Mouse (Mus musculus) cortical plate, adult 2 months (tissue): ENCODE measurements around the gene Als2cl. TPM values are rescaled to one million over a fixed set of nuclear protein-coding genes. Genes with fewer than 3 reads are reported as not detected.
A peak's percentile ranks its signal among the peaks of the same experiment; 100 is the strongest.

Experiments
- H3K27ac ChIP-seq: fragments of 200-500 bp; 2 replicates; pipeline ENCODE4 v1.5.1; 2012; ENCODE audit warnings: low read length, control low read depth, inconsistent platforms; ENCODE audit not compliant: insufficient read depth
- H3K4me1 ChIP-seq: fragments of 200-500 bp; 2 replicates; pipeline ENCODE4 v1.6.1; 2011; ENCODE audit warnings: low read length; ENCODE audit not compliant: control insufficient read depth, insufficient read depth
- H3K4me3 ChIP-seq: fragments of 200-500 bp; 2 replicates; pipeline ENCODE4 v1.5.1; 2011; ENCODE audit warnings: mild to moderate bottlenecking, low read length, control low read depth; ENCODE audit not compliant: insufficient read depth
- CTCF ChIP-seq: fragments of 200-500 bp; IDR thresholded peaks from 2 replicates; pipeline ENCODE4 v1.5.1; 2011; ENCODE audit warnings: mild to moderate bottlenecking, control low read depth, low read length; ENCODE audit not compliant: insufficient read depth; ENCODE audit errors: extremely low read depth
- POLR2A ChIP-seq: fragments of 200-500 bp; IDR thresholded peaks from 2 replicates; pipeline ENCODE4 v1.6.1; 2011; ENCODE audit warnings: mild to moderate bottlenecking, low read length, control low read depth; ENCODE audit not compliant: insufficient read depth; ENCODE audit errors: extremely low read depth
- polyA plus RNA-seq: library from polyadenylated mRNA; depleted of rRNA; stranded (reverse); fragments of >200 nt; gene quantifications from 2 replicates; pipeline ENCODE4 v1.2.3, GENCODE M21; 2012

The Als2cl gene
- polyA plus RNA-seq, 1 experiment: 8.4 TPM

DNA sequence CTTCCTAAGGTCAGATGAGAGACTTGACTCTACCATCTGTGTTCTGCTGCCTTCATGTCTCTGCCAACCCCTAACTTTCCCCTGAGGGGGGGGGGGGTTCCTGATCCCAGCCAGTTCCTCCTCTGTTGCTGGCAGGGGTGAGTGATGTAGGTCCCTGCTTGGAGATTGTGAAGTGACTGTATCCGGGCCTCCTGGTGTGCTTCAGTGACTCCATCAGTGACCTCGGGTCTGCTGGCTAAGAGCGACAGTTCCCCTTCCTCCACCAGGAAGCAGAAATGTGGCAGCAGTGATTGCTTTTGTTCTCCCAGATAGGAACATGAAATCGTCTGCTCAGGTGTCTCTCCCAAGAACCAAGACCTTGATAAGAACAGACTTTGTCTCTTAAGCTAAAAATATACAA is 22.8 kb upstream of the Als2cl start:
- Histone ChIP-seq H3K27ac (no peak overlapping the region), H3K4me3 (no peak overlapping the region), H3K4me1 (no peaks in the 10 kb centered on the region)
- TF ChIP-seq POLR2A (no peak), CTCF (no peak)

DNA sequence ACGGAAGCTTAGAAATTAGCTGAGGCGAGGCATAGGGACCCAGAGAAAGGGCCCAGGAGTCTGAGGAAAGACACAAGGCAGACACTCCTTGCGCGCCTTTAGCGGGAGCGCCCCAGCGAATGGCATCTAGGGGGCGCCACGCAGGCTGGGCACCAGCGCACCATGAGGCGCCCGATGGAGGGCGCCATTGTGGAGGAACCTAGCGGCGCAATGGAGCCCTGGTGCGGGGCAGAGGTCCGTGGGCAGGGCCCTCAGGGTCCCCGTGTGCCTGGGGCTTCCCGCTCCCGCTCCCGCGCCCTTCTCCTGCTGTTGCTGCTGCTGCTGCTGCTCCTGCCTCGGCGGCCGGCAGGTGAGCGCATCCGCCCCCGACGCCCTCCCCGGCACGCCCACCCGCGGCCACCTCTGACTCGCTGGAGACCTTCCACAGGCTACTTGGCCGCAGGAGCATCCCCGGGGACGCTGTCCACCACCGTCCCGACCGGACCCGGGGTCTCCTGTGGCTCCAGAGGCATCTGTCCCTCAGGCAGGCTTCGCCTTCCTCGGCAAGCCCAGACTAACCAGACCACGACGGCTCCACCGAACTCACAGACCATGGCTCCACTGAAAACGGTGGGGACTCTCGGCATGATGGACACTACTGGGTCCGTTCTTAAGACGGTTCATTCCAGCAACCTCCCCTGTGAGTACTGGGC is 21.7 kb upstream of the Als2cl start, which contains the start of gene Prss50:
Gene Prss50, plus strand, starts transcription at position 187 of the 692 bp plus-strand sequence.
- peak; percentile 12; the same call in 1 of the 2 replicates for TF ChIP-seq CTCF
- no peak for TF ChIP-seq POLR2A
- Histone ChIP-seq H3K4me3 (no peak within 1 kb of the TSS), H3K4me1 (no peaks in the 10 kb centered on the region), H3K27ac (no peak within 1 kb of the TSS)

DNA sequence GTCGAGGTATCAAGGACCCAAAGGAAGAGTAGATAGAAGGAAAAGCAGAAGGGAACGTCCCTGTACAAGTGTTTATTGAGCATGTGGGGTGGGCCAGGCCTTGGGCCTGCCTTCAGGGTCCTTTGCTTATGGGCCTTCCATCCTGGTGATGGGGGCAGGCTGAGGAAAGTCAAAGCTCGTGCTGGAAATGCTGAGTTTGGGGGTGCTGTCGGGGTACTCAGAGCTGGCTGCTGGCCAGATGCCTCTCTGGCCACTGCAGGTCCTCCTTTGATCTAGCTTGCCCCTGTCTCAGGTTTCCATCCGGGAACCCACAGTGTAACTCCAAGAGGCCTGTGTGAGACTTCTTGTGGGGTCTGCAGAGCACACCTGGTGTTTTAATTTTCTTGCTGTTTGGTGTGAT is 21.1 kb upstream of the Als2cl start:
- TF ChIP-seq CTCF (no peak), POLR2A (no peak)
- Histone ChIP-seq H3K4me1 (no peaks in the 10 kb centered on the region), H3K27ac (no peak overlapping the region)

DNA sequence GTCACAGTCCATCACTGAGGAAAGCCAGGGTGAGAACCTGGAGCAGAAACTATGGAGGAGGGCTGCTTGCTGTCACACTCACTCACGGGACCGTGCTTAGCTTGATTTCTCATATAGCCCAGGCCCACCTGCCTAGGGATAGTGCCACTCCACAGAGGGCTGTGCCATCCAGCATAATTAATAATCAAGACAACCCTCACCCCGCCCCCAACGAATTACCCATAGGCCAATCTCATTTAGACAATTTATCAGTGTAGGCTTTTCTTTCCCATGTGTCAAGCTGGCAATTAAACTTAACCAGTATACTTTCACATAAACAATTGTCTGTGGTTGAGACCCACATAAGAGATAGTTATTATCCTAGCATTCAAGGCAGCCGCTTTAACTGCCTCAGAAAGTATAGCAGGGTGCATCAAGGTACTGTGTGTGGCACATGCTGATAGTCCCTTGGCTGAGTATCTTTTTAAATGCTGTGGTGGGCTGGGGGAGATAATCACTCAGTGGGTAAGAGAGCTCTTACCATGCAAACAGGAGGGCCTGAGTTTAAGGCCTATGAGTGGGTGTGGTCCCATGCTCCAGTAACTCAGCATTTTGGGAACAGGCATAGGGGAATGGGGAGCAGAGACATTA is 20.6 kb upstream of the Als2cl start:
- Histone ChIP-seq H3K4me3 (no peak overlapping the region), H3K27ac (no peak overlapping the region), H3K4me1 (no peaks in the 10 kb centered on the region)
- TF ChIP-seq POLR2A: no peak
- no peak for TF ChIP-seq CTCF

More for the DNA sequence above, 21.1 kb upstream of the Als2cl start:
- H3K4me3 ChIP-seq: no peak overlapping the region

DNA sequence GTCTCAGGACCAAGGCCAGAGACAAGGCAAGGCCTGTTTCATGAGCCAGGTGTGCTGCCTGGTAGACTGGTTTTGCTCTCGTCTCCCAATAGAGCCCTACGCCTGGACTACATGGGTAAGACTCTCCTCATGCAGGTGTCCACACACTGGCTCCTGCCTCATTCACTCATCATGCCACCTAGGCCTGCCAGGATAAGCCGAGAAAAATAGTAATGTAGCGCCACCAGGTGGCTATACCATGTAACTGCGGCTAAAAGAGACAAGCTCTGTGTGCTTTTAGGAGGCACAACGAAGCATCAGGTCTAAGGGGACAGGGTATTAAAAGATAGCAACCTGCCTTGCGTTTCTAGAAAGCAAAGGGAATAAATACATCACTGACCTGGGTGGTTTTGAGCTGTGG is 8.6 kb upstream of the Als2cl start:
- Histone ChIP-seq H3K4me1 (no peaks in the 10 kb centered on the region), H3K4me3 (no peak overlapping the region)
- TF ChIP-seq CTCF: peak; percentile 89
- no peak for TF ChIP-seq POLR2A

DNA sequence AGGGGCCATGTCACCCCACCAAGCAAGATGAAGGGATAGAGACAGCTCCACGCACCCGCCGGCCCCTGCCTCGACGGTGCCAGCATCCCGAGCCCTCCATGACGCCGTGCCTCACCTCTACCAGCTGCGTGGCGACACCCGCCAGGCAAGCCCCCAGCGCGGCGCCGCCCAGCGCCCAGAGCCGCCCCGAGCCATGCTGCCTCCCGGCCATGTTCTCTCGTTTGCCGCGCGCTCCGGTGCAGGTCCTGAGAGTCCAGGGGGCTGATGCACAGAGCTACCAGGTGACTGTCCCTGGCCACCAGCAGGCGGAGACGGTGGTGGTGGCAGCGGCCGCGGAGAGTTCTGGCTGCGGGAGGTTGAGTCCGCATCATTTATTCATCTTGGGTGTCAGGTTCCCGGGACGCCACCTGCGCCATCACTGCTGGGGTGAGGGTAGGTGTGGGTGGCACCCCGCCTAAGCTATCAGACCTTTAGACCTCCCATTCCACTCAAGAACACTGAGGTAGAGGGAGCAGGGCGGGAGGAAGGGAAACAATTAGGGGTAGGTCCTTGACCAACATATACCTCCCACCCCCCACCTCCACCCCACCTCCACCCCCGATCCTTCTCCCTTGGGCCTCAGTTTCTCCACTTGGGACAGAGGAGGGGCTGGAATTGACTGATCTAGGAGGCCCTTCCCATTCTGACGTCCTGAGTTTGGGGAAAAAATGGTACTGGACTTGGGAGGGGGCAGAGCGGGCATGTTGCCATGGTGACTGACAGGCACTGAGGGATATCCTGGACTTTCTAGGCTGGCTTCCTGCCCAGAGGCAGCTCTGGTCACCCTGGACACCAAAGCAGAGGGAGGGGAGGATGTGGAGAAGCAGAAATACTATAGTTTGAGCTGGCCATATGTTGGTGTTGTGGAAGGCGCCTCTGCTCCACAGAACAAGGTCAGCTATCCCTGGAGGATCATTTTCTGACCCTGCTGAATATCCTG is 5.7 kb upstream of the Als2cl start:
- Histone ChIP-seq H3K27ac (no peak overlapping the region), H3K4me1 (peaks cover 2% of the 10 kb centered on the region; the same call in 1 of the 2 replicates), H3K4me3 (peak overlapping the region; percentile 8)
- no peak for TF ChIP-seq CTCF
- TF ChIP-seq POLR2A: no peak

More for the DNA sequence above, 8.6 kb upstream of the Als2cl start:
- no peak overlapping the region for H3K27ac ChIP-seq

DNA sequence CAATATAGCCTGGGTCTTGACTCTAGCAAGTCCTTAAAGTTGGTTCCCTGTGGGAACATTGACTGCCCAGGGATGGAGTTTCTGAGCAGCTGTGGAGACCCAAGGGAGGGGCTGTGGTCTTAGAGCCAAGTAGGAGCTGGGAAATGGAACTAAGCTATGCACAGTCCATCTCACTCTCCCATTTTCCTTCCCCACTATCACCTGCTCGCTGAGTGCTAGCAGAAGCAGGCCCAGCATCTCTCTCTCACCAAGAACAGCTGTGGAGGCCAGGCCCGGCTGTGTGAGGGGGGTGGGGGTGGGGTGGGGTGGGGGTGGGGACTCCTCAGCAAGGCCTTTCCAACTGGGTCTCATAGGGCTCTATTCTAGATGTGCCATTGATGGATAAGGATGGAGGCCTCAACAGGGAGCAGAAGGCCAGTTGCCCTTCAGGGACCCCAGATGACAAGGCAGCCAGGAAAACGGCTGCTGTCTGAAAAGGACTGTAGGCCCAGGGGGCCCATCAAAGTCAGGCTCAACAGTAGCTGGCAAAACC is 4.9 kb upstream of the Als2cl start:
- no peak overlapping the region for H3K27ac ChIP-seq
- no peak overlapping the region for H3K4me3 ChIP-seq
- H3K4me1 ChIP-seq: peaks cover 2% of the 10 kb centered on the region; the same call in 1 of the 2 replicates
- TF ChIP-seq POLR2A: no peak

DNA sequence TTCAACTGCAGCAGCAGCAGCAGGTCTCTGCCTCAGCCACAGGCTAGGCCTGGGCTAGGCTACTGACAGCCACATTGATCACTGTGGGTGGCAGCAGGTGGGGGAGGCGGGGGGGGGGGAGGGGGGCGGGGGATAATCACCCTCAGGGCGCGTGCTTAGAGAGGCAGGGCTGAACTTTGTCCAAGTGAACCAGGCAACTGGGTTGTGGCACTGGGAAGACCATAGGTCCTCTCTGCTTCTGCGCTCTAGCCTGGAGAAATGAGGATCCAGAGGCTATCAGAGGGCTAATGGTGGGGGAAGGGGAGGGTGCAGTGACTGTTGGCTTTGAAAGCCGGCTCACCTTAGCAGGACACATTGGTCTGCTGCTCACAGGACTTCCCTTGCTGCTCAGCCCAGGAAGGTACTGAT is 4.4 kb upstream of the Als2cl start:
- no peak overlapping the region for H3K27ac ChIP-seq
- TF ChIP-seq CTCF (no peak), POLR2A (no peak)
- H3K4me3 ChIP-seq: no peak overlapping the region
- peaks cover 2% of the 10 kb centered on the region; the same call in 1 of the 2 replicates for H3K4me1 ChIP-seq

DNA sequence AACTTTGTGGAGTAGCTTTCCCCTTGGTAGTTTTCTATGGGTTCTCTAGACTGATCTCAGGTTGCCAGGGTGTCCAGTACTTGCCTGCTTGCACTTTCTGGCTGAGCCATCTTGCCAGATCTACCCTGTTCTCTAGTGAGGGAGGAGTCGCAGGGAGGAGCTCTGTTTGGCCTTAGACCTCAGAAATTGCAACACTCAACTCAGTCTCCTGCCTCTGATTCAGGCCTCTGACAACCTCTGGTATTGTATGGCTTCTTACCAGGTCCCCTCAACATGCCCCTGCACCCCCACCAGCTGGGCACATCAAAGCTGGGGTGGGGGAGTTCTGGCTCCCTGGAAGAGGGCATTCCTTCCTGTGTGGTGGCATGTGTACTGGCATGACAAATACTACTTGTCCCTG is 2.3 kb upstream of the Als2cl start:
- no peak overlapping the region for H3K27ac ChIP-seq
- TF ChIP-seq POLR2A (no peak), CTCF (no peak)
- H3K4me3 ChIP-seq: no peak overlapping the region
- H3K4me1 ChIP-seq: peaks cover 2% of the 10 kb centered on the region; the same call in 1 of the 2 replicates
